Mouse (Mus musculus): ENCODE data around the gene Kank1. TPM values are rescaled to one million over a fixed set of nuclear protein-coding genes. Genes with fewer than 3 reads are reported as not detected.

Gene Kank1
- polyA plus RNA-seq, 1 experiment from 2014 or later = 37.7 TPM

DNA sequence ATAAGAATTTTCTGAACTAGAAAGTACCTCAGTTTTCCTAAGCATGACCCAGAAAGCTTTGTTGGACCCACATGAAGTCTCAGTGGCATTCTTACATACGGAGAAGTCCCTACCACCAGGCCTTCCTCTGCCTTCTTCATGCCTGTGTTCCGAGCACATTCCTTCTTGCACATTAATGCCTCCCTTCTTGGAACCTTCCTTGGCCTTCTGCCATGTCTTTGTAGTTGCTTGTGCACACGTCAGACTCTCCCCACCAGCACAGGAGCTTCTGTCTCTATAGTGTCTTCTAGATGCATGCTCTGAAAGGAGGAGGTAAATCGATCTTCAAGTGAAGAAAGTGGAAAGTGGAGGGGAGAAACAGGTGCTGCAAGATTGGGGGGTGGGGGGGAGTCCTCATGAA, 58.4 kb downstream of the Kank1 start:
- 53% methylated on average over 4 of the region's 4 CpGs for WGBS
- H3K4me3 ChIP-seq (replicated peaks; ENCODE audit: low read length) = no peak overlapping the region
- ATAC-seq (ENCODE audit: insufficient read depth, low FRiP score) = no peak
- H3K9ac ChIP-seq (ENCODE audit: low read length) = no peak overlapping the region
- no peak overlapping the region for H3K4me2 ChIP-seq (ENCODE audit: low read depth, low read length)
- H3K9me3 ChIP-seq (replicated peaks; ENCODE audit: control insufficient read depth, low read length) = no peaks in the 10 kb centered on the region
- H3K27ac ChIP-seq (ENCODE audit: low read length) = no peak overlapping the region
- 0 out of 2 replicates have a peak, but pooled peaks cover 2% of the 10 kb centered on the region for H3K4me1 ChIP-seq (ENCODE audit: control insufficient read depth, insufficient read depth, low read length)
- H3K36me3 ChIP-seq (ENCODE audit: control insufficient read depth, insufficient read depth, low read length) = no peaks in the 10 kb centered on the region
- no peaks in the 10 kb centered on the region for H3K27me3 ChIP-seq (ENCODE audit: control insufficient read depth, insufficient read depth, low read length)

DNA sequence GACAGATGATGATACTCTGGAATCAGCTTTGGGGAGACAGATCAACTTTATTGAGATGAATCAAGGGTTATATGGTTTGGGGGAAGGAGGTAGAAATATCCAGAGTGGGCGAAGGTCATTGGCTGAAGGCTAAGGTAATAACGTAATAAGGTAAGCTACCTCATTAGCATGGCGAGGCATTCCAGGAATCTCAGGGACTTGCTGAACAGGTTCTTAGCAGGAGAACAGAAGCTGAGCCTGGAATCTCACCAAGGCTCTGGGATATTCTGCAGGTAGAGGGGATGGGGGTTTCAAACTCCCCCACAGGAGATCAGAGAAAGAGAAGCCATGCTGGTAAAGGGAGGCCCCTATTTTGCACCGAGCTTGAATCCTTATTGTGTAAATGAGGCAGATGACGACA, 60.5 kb downstream of the Kank1 start:
- H3K36me3 ChIP-seq (ENCODE audit: control insufficient read depth, insufficient read depth, low read length) = no peaks in the 10 kb centered on the region
- no peak for ATAC-seq (ENCODE audit: insufficient read depth, low FRiP score)
- H3K4me1 ChIP-seq (ENCODE audit: control insufficient read depth, insufficient read depth, low read length) = 0 out of 2 replicates have a peak, but pooled peaks cover 2% of the 10 kb centered on the region
- 52% methylated on average over 5 of the region's 5 CpGs for WGBS
- H3K4me2 ChIP-seq (ENCODE audit: low read depth, low read length) = no peak overlapping the region
- H3K4me3 ChIP-seq (replicated peaks; ENCODE audit: low read length) = no peak overlapping the region
- H3K27me3 ChIP-seq (ENCODE audit: control insufficient read depth, insufficient read depth, low read length) = no peaks in the 10 kb centered on the region
- H3K9me3 ChIP-seq (replicated peaks; ENCODE audit: control insufficient read depth, low read length) = no peaks in the 10 kb centered on the region
- no peak overlapping the region for H3K9ac ChIP-seq (ENCODE audit: low read length)
- no peak overlapping the region for H3K27ac ChIP-seq (ENCODE audit: low read length)

DNA sequence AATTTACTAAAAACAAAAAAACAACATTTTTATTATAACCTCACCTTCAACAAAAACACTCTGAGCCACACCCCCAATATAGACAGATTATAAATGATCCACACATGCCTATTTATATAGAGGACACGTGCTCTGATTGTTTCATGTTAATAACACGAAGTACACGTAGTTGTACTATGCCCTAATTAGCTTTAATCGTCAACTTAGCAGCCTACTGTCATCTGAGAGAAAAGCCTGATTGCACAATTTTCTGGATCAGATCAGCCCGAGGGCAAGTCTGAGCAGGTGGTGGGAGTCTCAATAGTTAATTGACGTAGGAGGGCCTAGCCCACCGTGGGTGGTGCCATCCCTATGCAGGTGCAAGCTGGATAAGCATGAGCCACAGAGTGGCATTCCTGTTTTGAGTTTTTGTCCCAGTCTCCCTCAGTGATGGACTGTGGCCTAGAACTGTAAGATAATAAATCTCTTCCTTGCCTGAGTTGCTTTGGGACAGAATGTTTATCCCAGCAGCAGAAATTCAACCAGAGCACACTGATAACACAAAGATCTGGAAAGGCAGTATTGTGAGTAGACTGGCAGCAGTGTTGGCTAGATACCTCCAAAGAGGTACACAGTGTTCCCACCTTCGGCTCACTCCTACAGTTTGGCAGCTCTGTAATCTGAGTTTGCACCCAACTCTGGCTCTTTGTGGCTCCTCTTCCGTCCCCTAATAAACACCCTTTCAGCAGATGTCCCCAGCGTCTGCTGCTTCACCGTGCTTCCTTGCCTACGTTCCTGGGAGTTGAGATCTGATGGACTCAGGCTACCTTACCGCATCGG, 63.3 kb downstream of the Kank1 start:
- 77% methylated on average over 14 of the region's 14 CpGs for WGBS
- Histone ChIP-seq H3K9ac (ENCODE audit: low read length) (no peak overlapping the region), H3K9me3 (replicated peaks; ENCODE audit: control insufficient read depth, low read length) (no peaks in the 10 kb centered on the region), H3K4me2 (ENCODE audit: low read depth, low read length) (no peak overlapping the region), H3K27me3 (ENCODE audit: control insufficient read depth, insufficient read depth, low read length) (no peaks in the 10 kb centered on the region), H3K4me3 (replicated peaks; ENCODE audit: low read length) (no peak overlapping the region), H3K4me1 (ENCODE audit: control insufficient read depth, insufficient read depth, low read length) (0 out of 2 replicates have a peak, but pooled peaks cover 2% of the 10 kb centered on the region), H3K27ac (ENCODE audit: low read length) (no peak overlapping the region), H3K36me3 (ENCODE audit: control insufficient read depth, insufficient read depth, low read length) (no peaks in the 10 kb centered on the region)
- ATAC-seq (ENCODE audit: insufficient read depth, low FRiP score) = no peak

DNA sequence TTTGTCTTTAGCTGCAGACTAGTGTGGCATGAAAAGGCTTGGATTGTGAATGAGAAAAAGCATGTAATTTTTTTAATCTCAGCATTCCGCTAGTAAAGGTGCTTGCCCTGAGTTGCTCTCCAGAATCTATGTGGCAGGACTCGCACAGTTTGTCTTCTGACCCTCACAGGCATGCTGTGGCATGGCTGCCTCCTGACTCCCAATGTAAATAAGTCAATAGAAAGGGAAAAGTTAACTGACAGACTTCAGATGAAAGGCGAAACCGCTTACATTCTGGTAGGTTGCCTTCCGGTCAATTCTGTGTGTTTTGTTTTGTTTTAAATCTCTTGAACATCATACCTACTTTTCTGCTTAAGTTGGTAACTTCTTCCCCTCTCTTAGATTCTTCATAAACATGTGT, 64.4 kb downstream of the Kank1 start:
- WGBS = 60% methylated on average over 5 of the region's 5 CpGs
- no peak for ATAC-seq (ENCODE audit: insufficient read depth, low FRiP score)

DNA sequence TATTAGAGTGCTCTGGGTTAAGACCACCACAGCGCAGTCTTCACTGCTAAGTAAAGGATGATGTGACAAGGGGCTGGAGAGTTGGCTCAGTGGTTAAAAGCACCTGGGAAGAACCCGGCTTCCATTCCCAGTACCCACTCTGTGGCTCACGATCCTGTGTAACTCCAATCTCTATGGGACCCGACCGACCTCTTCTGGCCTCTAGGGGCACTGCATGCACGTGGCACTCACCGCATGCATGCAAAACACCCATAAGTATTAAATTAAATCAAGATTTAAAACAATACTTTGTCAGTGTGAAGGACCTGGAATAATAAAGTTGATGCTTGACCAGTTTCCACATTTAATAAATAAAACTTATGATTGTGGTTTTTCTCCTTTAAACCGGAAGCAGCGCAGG, 69.5 kb downstream of the Kank1 start:
- 65% methylated on average over 9 of the region's 9 CpGs for WGBS
- no peak overlapping the region for H3K27ac ChIP-seq (ENCODE audit: low read length)
- no peak overlapping the region for H3K9ac ChIP-seq (ENCODE audit: low read length)
- H3K27me3 ChIP-seq (ENCODE audit: control insufficient read depth, insufficient read depth, low read length) = no peaks in the 10 kb centered on the region
- ATAC-seq (ENCODE audit: insufficient read depth, low FRiP score) = no peak
- no peak overlapping the region for H3K4me3 ChIP-seq (replicated peaks; ENCODE audit: low read length)
- H3K9me3 ChIP-seq (replicated peaks; ENCODE audit: control insufficient read depth, low read length) = no peaks in the 10 kb centered on the region
- H3K4me1 ChIP-seq (ENCODE audit: control insufficient read depth, insufficient read depth, low read length) = no peaks in the 10 kb centered on the region
- H3K36me3 ChIP-seq (ENCODE audit: control insufficient read depth, insufficient read depth, low read length) = no peaks in the 10 kb centered on the region
- no peak overlapping the region for H3K4me2 ChIP-seq (ENCODE audit: low read depth, low read length)

More for the DNA sequence above, 64.4 kb downstream of the Kank1 start:
- H3K9ac ChIP-seq (ENCODE audit: low read length) = no peak overlapping the region
- no peak overlapping the region for H3K4me2 ChIP-seq (ENCODE audit: low read depth, low read length)
- no peaks in the 10 kb centered on the region for H3K9me3 ChIP-seq (replicated peaks; ENCODE audit: control insufficient read depth, low read length)
- H3K4me1 ChIP-seq (ENCODE audit: control insufficient read depth, insufficient read depth, low read length) = 0 out of 2 replicates have a peak, but pooled peaks cover 2% of the 10 kb centered on the region
- H3K4me3 ChIP-seq (replicated peaks; ENCODE audit: low read length) = no peak overlapping the region
- no peaks in the 10 kb centered on the region for H3K27me3 ChIP-seq (ENCODE audit: control insufficient read depth, insufficient read depth, low read length)
- H3K27ac ChIP-seq (ENCODE audit: low read length) = 0 out of 2 replicates have a peak overlapping the region, but pooled peaks have one; percentile 13
- H3K36me3 ChIP-seq (ENCODE audit: control insufficient read depth, insufficient read depth, low read length) = no peaks in the 10 kb centered on the region

DNA sequence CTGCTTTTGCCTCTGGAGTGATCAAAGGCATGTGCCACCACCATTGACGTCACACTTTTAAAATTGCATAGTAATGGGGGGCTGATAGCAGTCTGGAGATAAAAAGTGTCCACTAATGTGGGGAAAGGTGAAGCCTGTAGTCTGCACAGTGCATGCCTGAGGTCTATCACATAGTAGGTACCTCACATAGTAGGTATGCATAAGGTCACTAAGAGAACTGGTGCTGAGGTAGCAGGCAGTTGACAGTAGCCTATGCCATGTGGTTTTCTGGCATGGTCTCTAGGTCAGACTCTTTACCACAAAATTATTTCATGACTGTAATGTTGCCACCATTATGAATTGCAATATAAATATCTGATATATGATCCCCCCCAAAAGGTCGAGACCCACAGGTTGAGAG, 71.4 kb downstream of the Kank1 start:
- no peak for ATAC-seq (ENCODE audit: insufficient read depth, low FRiP score)
- no peak overlapping the region for H3K4me2 ChIP-seq (ENCODE audit: low read depth, low read length)
- 0 out of 2 replicates have a peak, but pooled peaks cover 4% of the 10 kb centered on the region for H3K4me1 ChIP-seq (ENCODE audit: control insufficient read depth, insufficient read depth, low read length)
- no peak overlapping the region for H3K27ac ChIP-seq (ENCODE audit: low read length)
- H3K4me3 ChIP-seq (replicated peaks; ENCODE audit: low read length) = no peak overlapping the region
- 40% methylated on average over 2 of the region's 2 CpGs for WGBS
- no peaks in the 10 kb centered on the region for H3K9me3 ChIP-seq (replicated peaks; ENCODE audit: control insufficient read depth, low read length)
- no peak overlapping the region for H3K9ac ChIP-seq (ENCODE audit: low read length)
- no peaks in the 10 kb centered on the region for H3K27me3 ChIP-seq (ENCODE audit: control insufficient read depth, insufficient read depth, low read length)
- no peaks in the 10 kb centered on the region for H3K36me3 ChIP-seq (ENCODE audit: control insufficient read depth, insufficient read depth, low read length)

DNA sequence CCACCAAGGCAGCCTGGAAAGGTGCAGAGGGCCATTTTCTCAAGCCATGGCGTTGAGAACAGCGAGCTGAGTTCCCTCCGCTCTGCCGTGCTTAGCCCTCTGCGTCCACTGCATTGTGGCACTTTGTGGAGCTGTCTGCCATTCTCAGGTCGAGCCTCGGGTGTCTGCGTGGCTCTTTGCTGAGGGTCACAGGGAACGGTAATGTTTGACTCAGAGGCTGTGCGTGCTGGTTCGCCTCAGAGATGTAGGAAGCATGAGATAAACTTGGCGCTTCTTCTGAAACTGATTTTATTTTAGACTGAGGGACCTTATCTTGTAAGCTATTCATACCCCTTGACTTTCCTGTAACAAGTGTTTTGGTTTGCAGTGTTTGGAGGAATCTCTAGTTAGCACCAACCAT, 72.0 kb downstream of the Kank1 start:
- H3K9ac ChIP-seq (ENCODE audit: low read length) = no peak overlapping the region
- 33% methylated on average over 12 of the region's 12 CpGs for WGBS

DNA sequence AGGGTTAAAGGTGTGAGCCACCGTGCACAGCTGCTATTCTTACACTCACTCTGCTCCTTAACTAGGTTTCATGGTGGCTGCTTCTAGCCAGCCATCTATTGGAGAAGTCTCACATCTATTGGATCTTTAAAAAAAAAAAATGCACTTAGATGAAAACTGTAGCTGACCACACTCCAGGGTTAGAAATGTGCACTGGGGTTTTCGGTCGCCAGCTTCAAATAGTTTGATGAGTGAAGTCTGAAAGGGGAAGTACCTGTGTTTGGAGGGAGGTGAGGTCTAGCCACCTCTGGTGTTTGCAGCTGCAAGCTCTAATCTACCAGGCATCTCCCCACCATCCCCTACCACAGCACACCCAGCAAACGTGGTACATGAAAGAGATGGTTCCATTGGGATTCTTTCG, 74.2 kb downstream of the Kank1 start:
- 77% methylated on average over 5 of the region's 5 CpGs for WGBS
- ATAC-seq (ENCODE audit: insufficient read depth, low FRiP score) = no peak
- Histone ChIP-seq H3K27ac (ENCODE audit: low read length) (no peak overlapping the region), H3K9ac (ENCODE audit: low read length) (no peak overlapping the region), H3K4me2 (ENCODE audit: low read depth, low read length) (no peak overlapping the region), H3K27me3 (ENCODE audit: control insufficient read depth, insufficient read depth, low read length) (no peaks in the 10 kb centered on the region), H3K36me3 (ENCODE audit: control insufficient read depth, insufficient read depth, low read length) (no peaks in the 10 kb centered on the region), H3K4me3 (replicated peaks; ENCODE audit: low read length) (no peak overlapping the region), H3K9me3 (replicated peaks; ENCODE audit: control insufficient read depth, low read length) (no peaks in the 10 kb centered on the region), H3K4me1 (ENCODE audit: control insufficient read depth, insufficient read depth, low read length) (0 out of 2 replicates have a peak, but pooled peaks cover 8% of the 10 kb centered on the region)

More for the DNA sequence above, 72.0 kb downstream of the Kank1 start:
- Histone ChIP-seq H3K4me2 (ENCODE audit: low read depth, low read length) (no peak overlapping the region), H3K9me3 (replicated peaks; ENCODE audit: control insufficient read depth, low read length) (no peaks in the 10 kb centered on the region), H3K36me3 (ENCODE audit: control insufficient read depth, insufficient read depth, low read length) (no peaks in the 10 kb centered on the region), H3K27ac (ENCODE audit: low read length) (no peak overlapping the region), H3K27me3 (ENCODE audit: control insufficient read depth, insufficient read depth, low read length) (no peaks in the 10 kb centered on the region), H3K4me1 (ENCODE audit: control insufficient read depth, insufficient read depth, low read length) (0 out of 2 replicates have a peak, but pooled peaks cover 4% of the 10 kb centered on the region), H3K4me3 (replicated peaks; ENCODE audit: low read length) (no peak overlapping the region)
- ATAC-seq (ENCODE audit: insufficient read depth, low FRiP score) = no peak

DNA sequence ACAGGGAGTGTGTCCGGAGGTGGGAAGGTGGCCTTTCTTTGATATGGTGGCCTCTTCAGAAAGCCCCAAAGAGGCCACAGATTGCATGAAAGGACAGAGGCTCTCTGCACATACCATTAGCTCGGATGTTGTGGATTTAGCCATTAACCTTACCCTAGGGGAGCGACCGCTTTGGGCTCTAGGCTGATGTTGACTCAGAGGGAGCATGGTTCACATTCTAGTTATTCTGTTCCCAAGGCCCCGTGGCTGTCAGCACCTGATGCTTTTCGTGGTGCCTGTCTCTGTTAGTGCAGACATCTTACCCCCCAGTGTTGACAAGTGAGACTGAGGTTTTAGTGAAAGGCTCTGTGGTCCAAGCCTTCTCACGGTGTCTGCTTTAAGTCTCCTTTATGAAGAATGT, 74.9 kb downstream of the Kank1 start:
- no peaks in the 10 kb centered on the region for H3K27me3 ChIP-seq (ENCODE audit: control insufficient read depth, insufficient read depth, low read length)
- H3K4me3 ChIP-seq (replicated peaks; ENCODE audit: low read length) = no peak overlapping the region
- H3K36me3 ChIP-seq (ENCODE audit: control insufficient read depth, insufficient read depth, low read length) = no peaks in the 10 kb centered on the region
- no peak overlapping the region for H3K4me2 ChIP-seq (ENCODE audit: low read depth, low read length)
- H3K9me3 ChIP-seq (replicated peaks; ENCODE audit: control insufficient read depth, low read length) = no peaks in the 10 kb centered on the region
- WGBS = 52% methylated on average over 7 of the region's 7 CpGs
- H3K9ac ChIP-seq (ENCODE audit: low read length) = no peak overlapping the region
- ATAC-seq (ENCODE audit: insufficient read depth, low FRiP score) = no peak
- 0 out of 2 replicates have a peak, but pooled peaks cover 8% of the 10 kb centered on the region for H3K4me1 ChIP-seq (ENCODE audit: control insufficient read depth, insufficient read depth, low read length)
- no peak overlapping the region for H3K27ac ChIP-seq (ENCODE audit: low read length)
